Mouse (Mus musculus) kidney, adult 2 months (tissue): Measurements from ENCODE around the gene Camk2g.
A peak's percentile ranks its signal among the peaks of the same experiment; 100 is the strongest.

Experiments
- CTCF ChIP-seq: fragments of 200-500 bp; conservative IDR thresholded peaks from 2 replicates; pipeline ENCODE4 v1.5.1; 2011; ENCODE audit warnings: low read depth, mild to moderate bottlenecking, control low read depth, low read length, moderate library complexity, mixed read lengths; ENCODE audit not compliant: insufficient read depth, insufficient read length
- POLR2A ChIP-seq: fragments of 200-500 bp; IDR thresholded peaks from one replicate; pipeline ENCODE4 v1.6.1; 2011; ENCODE audit warnings: low read depth, low read length, control low read depth

- TF ChIP-seq CTCF = peak; percentile 89
- TF ChIP-seq POLR2A = no peak
These were observed 56.6 kb downstream of the Camk2g start for GRCm38 (mm10) chr14:20737306-20737705.
